8 mouse cellular contexts compared by ENCODE assay signal in genomic region chr1:172325680-172326535, GRCm38 (mm10). TPM values are rescaled to one million over a fixed set of nuclear protein-coding genes. Genes with fewer than 3 reads are reported as not detected.
DNase-seq lines count a peak whose midpoint lies in the region; ATAC-seq lines count a peak whose summit lies in the region.

No protein-coding gene starts in this region.

- H3K27me3 ChIP-seq in heart, embryonic 14.5 days (ENCODE audit: control insufficient read depth, insufficient read depth, low read length), result peaks cover 67% of the 10 kb centered on the region
- peaks cover 58% of the 10 kb centered on the region for H3K27me3 ChIP-seq in kidney, embryonic 16.5 days (ENCODE audit: insufficient read depth, low read length)
- peaks cover 58% of the 10 kb centered on the region for H3K27me3 ChIP-seq in lung, embryonic 15.5 days

- H3K4me1 ChIP-seq in heart, embryonic 14.5 days (ENCODE audit: control insufficient read depth in 2 of 2, insufficient read depth in 2 of 2, low read length in 2 of 2), result no peaks in the 10 kb centered on the region
- 0 out of 2 replicates have a peak, but pooled peaks cover 3% of the 10 kb centered on the region for H3K4me1 ChIP-seq in kidney, embryonic 16.5 days (ENCODE audit: insufficient read depth, low read length)
- H3K4me1 ChIP-seq in lung, embryonic 15.5 days, result peaks cover 10% of the 10 kb centered on the region; the same call in 1 of the 2 replicates

- peaks cover 5% of the 10 kb centered on the region; the same call in 1 of the 2 replicates for H3K9me3 ChIP-seq in heart, embryonic 14.5 days (ENCODE audit: control insufficient read depth, low read length)
- no peaks in the 10 kb centered on the region for H3K9me3 ChIP-seq in kidney, embryonic 16.5 days (ENCODE audit: low read length)
- H3K9me3 ChIP-seq in lung, embryonic 15.5 days, result no peaks in the 10 kb centered on the region

- peak overlapping the region; percentile 80 for H3K4me2 ChIP-seq in heart, embryonic 14.5 days (ENCODE audit: low read length)
- H3K4me2 ChIP-seq in kidney, embryonic 16.5 days (replicated peaks; ENCODE audit: low read depth, low read length), result peak overlapping the region; percentile 81
- peak overlapping the region; percentile 79 for H3K4me2 ChIP-seq in lung, embryonic 15.5 days

- ATAC-seq in common myeloid progenitor, adult 5-6 weeks (replicated peaks; ENCODE audit: low read depth, poor library complexity, severe bottlenecking), result peak; percentile 62
- ATAC-seq in heart, embryonic 14.5 days (ENCODE audit: insufficient number of reproducible peaks, insufficient read depth, low FRiP score, low read depth), result no peak
- peak; percentile 66; the same call in 1 of the 2 replicates for ATAC-seq in kidney, embryonic 16.5 days (ENCODE audit: low FRiP score, low TSS enrichment)
- ATAC-seq in lung, embryonic 15.5 days (ENCODE audit: borderline replicate concordance, extremely low read depth, low FRiP score, low TSS enrichment), result 0 out of 2 replicates have a peak, but pooled peaks have one; percentile 40
- ATAC-seq in neutrophil, adult 5-6 weeks (ENCODE audit: extremely low read depth, insufficient number of reproducible peaks, low FRiP score, poor library complexity, severe bottlenecking), result peak; percentile 72

- peak overlapping the region; percentile 46 to 47 for H3K4me3 ChIP-seq in heart, embryonic 14.5 days (ENCODE audit: control insufficient read depth in 1 of 2, insufficient read depth in 1 of 2, low read depth in 1 of 2, low read length in 2 of 2)
- H3K4me3 ChIP-seq in kidney, embryonic 16.5 days (ENCODE audit: low read length), result peak overlapping the region; percentile 50
- peak overlapping the region; percentile 44 for H3K4me3 ChIP-seq in lung, embryonic 15.5 days

- no peak overlapping the region for H3K27ac ChIP-seq in heart, embryonic 14.5 days (replicated peaks in 1 of 2; ENCODE audit: control insufficient read depth in 1 of 2, insufficient read depth in 1 of 2, low read depth in 2 of 2, low read length in 2 of 2)
- H3K27ac ChIP-seq in kidney, embryonic 16.5 days (ENCODE audit: low read length), result no peak overlapping the region
- H3K27ac ChIP-seq in lung, embryonic 15.5 days, result no peak overlapping the region

- H3K36me3 ChIP-seq in heart, embryonic 14.5 days (ENCODE audit: control insufficient read depth, insufficient read depth, low read length), result no peaks in the 10 kb centered on the region
- H3K36me3 ChIP-seq in kidney, embryonic 16.5 days (ENCODE audit: insufficient read depth, low read length), result no peaks in the 10 kb centered on the region
- no peaks in the 10 kb centered on the region for H3K36me3 ChIP-seq in lung, embryonic 15.5 days

- H3K9ac ChIP-seq in heart, embryonic 14.5 days (ENCODE audit: low read length), result peak overlapping the region; percentile 54; the same call in 1 of the 2 replicates
- peak overlapping the region; percentile 54 for H3K9ac ChIP-seq in kidney, embryonic 16.5 days (replicated peaks; ENCODE audit: low read length)
- H3K9ac ChIP-seq in lung, embryonic 15.5 days, result no peak overlapping the region

- 18% methylated on average over 87 of the region's 94 CpGs for WGBS in heart, embryonic 14.5 days
- 18% methylated on average over 94 of the region's 94 CpGs for WGBS in kidney, embryonic 16.5 days
- 17% methylated on average over 94 of the region's 94 CpGs for WGBS in lung, embryonic 15.5 days

- DNase-seq in ovary, postnatal 36 days (ENCODE audit: low spot score), result peak; percentile 72
- no peak for DNase-seq in ovary, adult 18-20 months (ENCODE audit: low spot score)
- peak; percentile 82 for DNase-seq in thymus, postnatal 14 days

RNA-seq across cellular contexts. Expression of gene Kcnj9, which starts 3.2 kb away (rescaled TPM):
- total RNA-seq in common myeloid progenitor, adult 5-6 weeks (2017), result not detected in 2 replicates
- polyA plus RNA-seq in heart, embryonic 14.5 days (2014; fragmentation: Nextera tagmentation; extraction: Ambion mirVana), result not detected in 2 replicates
- not detected in 2 replicates for polyA plus RNA-seq in kidney, embryonic 16.5 days (2015; fragmentation: Nextera tagmentation; extraction: Ambion mirVana)
- 0.04 TPM in 1 of 2 replicates, not detected in the other for polyA plus RNA-seq in lung, embryonic 15.5 days (2015; fragmentation: Nextera tagmentation; extraction: Ambion mirVana)
- total RNA-seq in neutrophil, adult 5-6 weeks (2017), result not detected in 2 replicates

RNA-seq across cellular contexts. Expression of gene Kcnj10, which starts 15.1 kb away (rescaled TPM):
- 0.27 and 0.39 TPM in 2 replicates for total RNA-seq in common myeloid progenitor, adult 5-6 weeks (2017)
- polyA plus RNA-seq in heart, embryonic 14.5 days (2014; fragmentation: Nextera tagmentation; extraction: Ambion mirVana), result not detected in 2 replicates
- 1.2 and 1.6 TPM in 2 replicates for polyA plus RNA-seq in kidney, embryonic 16.5 days (2015; fragmentation: Nextera tagmentation; extraction: Ambion mirVana)
- 0.15 and 0.21 TPM in 2 replicates for polyA plus RNA-seq in lung, embryonic 15.5 days (2015; fragmentation: Nextera tagmentation; extraction: Ambion mirVana)
- not detected in 2 replicates for total RNA-seq in neutrophil, adult 5-6 weeks (2017)

RNA-seq across cellular contexts. Expression of gene Atp1a2, which starts 28.0 kb away (rescaled TPM):
- total RNA-seq in common myeloid progenitor, adult 5-6 weeks (2017), result not detected in 2 replicates
- polyA plus RNA-seq in heart, embryonic 14.5 days (2014; fragmentation: Nextera tagmentation; extraction: Ambion mirVana), result 5.3 and 7.3 TPM in 2 replicates
- polyA plus RNA-seq in kidney, embryonic 16.5 days (2015; fragmentation: Nextera tagmentation; extraction: Ambion mirVana), result 1.7 and 2.4 TPM in 2 replicates
- polyA plus RNA-seq in lung, embryonic 15.5 days (2015; fragmentation: Nextera tagmentation; extraction: Ambion mirVana), result 5.7 and 6.2 TPM in 2 replicates
- total RNA-seq in neutrophil, adult 5-6 weeks (2017), result not detected in 2 replicates

RNA-seq across cellular contexts. Expression of gene Pigm, which starts 50.4 kb away (rescaled TPM):
- total RNA-seq in common myeloid progenitor, adult 5-6 weeks (2017), result 17.5 and 20.4 TPM in 2 replicates
- 5.6 and 6.3 TPM in 2 replicates for polyA plus RNA-seq in heart, embryonic 14.5 days (2014; fragmentation: Nextera tagmentation; extraction: Ambion mirVana)
- polyA plus RNA-seq in kidney, embryonic 16.5 days (2015; fragmentation: Nextera tagmentation; extraction: Ambion mirVana), result 7.3 and 7.8 TPM in 2 replicates
- polyA plus RNA-seq in lung, embryonic 15.5 days (2015; fragmentation: Nextera tagmentation; extraction: Ambion mirVana), result 5.4 and 5.7 TPM in 2 replicates
- 25.0 and 27.8 TPM in 2 replicates for total RNA-seq in neutrophil, adult 5-6 weeks (2017)
